ENCODE assay signal across 9 mouse cellular contexts in genomic region chr5:117864588-117865300, GRCm38 (mm10).
DNase-seq lines count a peak whose midpoint lies in the region; ATAC-seq and TF ChIP-seq lines count a peak whose summit lies in the region.
"Had no signal": no experiment of that assay in that cellular context is flagged by ENCODE, and none has a peak within 500 bp of the region (broad histone marks: within the 10 kb centered on the region; RNA-seq: fewer than 3 reads in every experiment).

No protein-coding gene starts in this region.

- no peak overlapping the region for H3K9ac ChIP-seq in embryonic facial prominence, embryonic 13.5 days
- 0 out of 2 replicates have a peak overlapping the region, but pooled peaks have one; percentile 4 for H3K9ac ChIP-seq in midbrain, embryonic 15.5 days
- H3K9ac ChIP-seq in intestine, postnatal 0 days (ENCODE audit: low read depth, low read length) = no peak overlapping the region
- H3K9ac ChIP-seq: limb, embryonic 13.5 days had no signal

- no peaks in the 10 kb centered on the region for H3K36me3 ChIP-seq in embryonic facial prominence, embryonic 13.5 days
- no peaks in the 10 kb centered on the region for H3K36me3 ChIP-seq in midbrain, embryonic 15.5 days (replicated peaks)
- H3K36me3 ChIP-seq in intestine, postnatal 0 days (ENCODE audit: control insufficient read depth, insufficient read depth) = no peaks in the 10 kb centered on the region
- H3K36me3 ChIP-seq: limb, embryonic 13.5 days had no signal

- H3K27me3 ChIP-seq in embryonic facial prominence, embryonic 13.5 days = peaks cover 10% of the 10 kb centered on the region
- H3K27me3 ChIP-seq in midbrain, embryonic 15.5 days (replicated peaks) = no peaks in the 10 kb centered on the region
- H3K27me3 ChIP-seq in intestine, postnatal 0 days (replicated peaks; ENCODE audit: control insufficient read depth, insufficient read depth, low read length) = no peaks in the 10 kb centered on the region

- peak; percentile 82 for DNase-seq in layer of hippocampus, adult 11-12 months (ENCODE audit: low spot score)
- DNase-seq in spleen, postnatal 36 days (ENCODE audit: low spot score in 2 of 2) = no peak
- DNase-seq in gastrocnemius, postnatal 14 days = no peak
- DNase-seq in lung, adult 2 months = no peak

- H3K4me3 ChIP-seq in embryonic facial prominence, embryonic 13.5 days = no peak overlapping the region
- no peak overlapping the region for H3K4me3 ChIP-seq in midbrain, embryonic 15.5 days
- no peak overlapping the region for H3K4me3 ChIP-seq in intestine, postnatal 0 days (ENCODE audit: low read depth, low read length)
- H3K4me3 ChIP-seq in lung, adult 2 months (replicated peaks; ENCODE audit: extremely low read depth, low read depth, low read length) = no peak overlapping the region
- H3K4me3 ChIP-seq: limb, embryonic 13.5 days had no signal

- no peaks in the 10 kb centered on the region for H3K9me3 ChIP-seq in embryonic facial prominence, embryonic 13.5 days
- no peaks in the 10 kb centered on the region for H3K9me3 ChIP-seq in midbrain, embryonic 15.5 days
- H3K9me3 ChIP-seq in intestine, postnatal 0 days (ENCODE audit: control insufficient read depth) = no peaks in the 10 kb centered on the region
- H3K9me3 ChIP-seq: limb, embryonic 13.5 days had no signal

- no peak for TF ChIP-seq POLR2A in lung, adult 2 months (IDR thresholded peaks at IDR 0.05; ENCODE audit: borderline replicate concordance, extremely low read depth, low read depth, low read length)

- 15% methylated on average over 13 of the region's 13 CpGs for WGBS in embryonic facial prominence, embryonic 13.5 days
- 8% methylated on average over 13 of the region's 13 CpGs for WGBS in midbrain, embryonic 15.5 days
- 36% methylated on average over 13 of the region's 13 CpGs for WGBS in intestine, postnatal 0 days
- WGBS in lung, adult 2 months = 24% methylated on average over 13 of the region's 13 CpGs

- H3K4me1 ChIP-seq in embryonic facial prominence, embryonic 13.5 days = peaks cover 10% of the 10 kb centered on the region
- H3K4me1 ChIP-seq in midbrain, embryonic 15.5 days = peaks cover 7% of the 10 kb centered on the region
- no peaks in the 10 kb centered on the region for H3K4me1 ChIP-seq in intestine, postnatal 0 days (replicated peaks; ENCODE audit: control insufficient read depth, insufficient read depth, low read length)
- no peaks in the 10 kb centered on the region for H3K4me1 ChIP-seq in lung, adult 2 months (ENCODE audit: control insufficient read depth, insufficient read depth, low read length)

- ATAC-seq in cerebellum, adult (ENCODE audit: insufficient number of reproducible peaks, low FRiP score, low TSS enrichment) = peak; percentile 93
- ATAC-seq in embryonic facial prominence, embryonic 13.5 days (ENCODE audit: insufficient number of reproducible peaks, insufficient read depth, low FRiP score, low TSS enrichment, low read depth) = no peak
- ATAC-seq in midbrain, embryonic 15.5 days (replicated peaks) = no peak
- no peak for ATAC-seq in intestine, postnatal 0 days

- H3K27ac ChIP-seq in embryonic facial prominence, embryonic 13.5 days = no peak overlapping the region
- H3K27ac ChIP-seq in midbrain, embryonic 15.5 days = no peak overlapping the region
- H3K27ac ChIP-seq in intestine, postnatal 0 days (ENCODE audit: low read depth, low read length) = no peak overlapping the region
- H3K27ac ChIP-seq: limb, embryonic 13.5 days had no signal

- TF ChIP-seq CTCF in intestine, postnatal 0 days (IDR thresholded peaks at IDR 0.05; ENCODE audit: low read depth) = no peak
- no peak for TF ChIP-seq CTCF in lung, adult 2 months (IDR thresholded peaks at IDR 0.05; ENCODE audit: insufficient read depth, low read length)

- intact Hi-C loops in gastrocnemius, postnatal 14 days (cut with DNase I; ENCODE audit: low total_unique reads) = no loop called here

- H3K4me2 ChIP-seq in embryonic facial prominence, embryonic 13.5 days = peak overlapping the region; percentile 9; the same call in 1 of the 2 replicates
- H3K4me2 ChIP-seq in midbrain, embryonic 15.5 days = no peak overlapping the region
- H3K4me2 ChIP-seq in intestine, postnatal 0 days (replicated peaks; ENCODE audit: low read depth) = no peak overlapping the region
- H3K4me2 ChIP-seq: limb, embryonic 13.5 days had no signal
